Mouse (Mus musculus) stomach, postnatal 0 days (tissue): ENCODE measurements around the gene Slc24a1. TPM values are rescaled to one million over a fixed set of nuclear protein-coding genes. Genes with fewer than 3 reads are reported as not detected.

Experiments
- ATAC-seq: fragments of 200-750 bp; cut with Nextera tagmentation; 2 replicates; pipeline ENCODE4 v1.8.0; 2017; ENCODE audit not compliant: low FRiP score, low TSS enrichment
- DNase-seq: peaks from one replicate; pipeline ENCODE4 v3.0.0-alpha.2; 2016; ENCODE audit warnings: low spot score
- H3K27ac ChIP-seq: fragments of 300-500 bp; sonication (generic); replicated peaks from 2 replicates; pipeline ENCODE4 v1.5.1; 2014; ENCODE audit warnings: mild to moderate bottlenecking, control low read depth
- H3K27me3 ChIP-seq: fragments of 300-500 bp; sonication (generic); 2 replicates; pipeline ENCODE4 v1.6.1; 2014; ENCODE audit warnings: low read length; ENCODE audit not compliant: control insufficient read depth, insufficient read depth
- H3K36me3 ChIP-seq: fragments of 300-500 bp; sonication (generic); 2 replicates; pipeline ENCODE4 v1.6.1; 2014; ENCODE audit warnings: low read length, mixed read lengths; ENCODE audit not compliant: control insufficient read depth, insufficient read depth
- H3K4me1 ChIP-seq: fragments of 300-500 bp; sonication (generic); replicated peaks from 2 replicates; pipeline ENCODE4 v1.6.1; 2014; ENCODE audit warnings: antibody characterized with exemption; ENCODE audit not compliant: control insufficient read depth, insufficient read depth
- H3K4me2 ChIP-seq: fragments of 300-500 bp; sonication (generic); replicated peaks from 2 replicates; pipeline ENCODE4 v1.6.1; 2014; ENCODE audit warnings: low read depth, mild to moderate bottlenecking, control low read depth, moderate library complexity
- H3K4me3 ChIP-seq: fragments of 300-500 bp; sonication (generic); 2 replicates; pipeline ENCODE4 v1.5.1; 2014; ENCODE audit warnings: low read depth, low read length, control low read depth
- H3K9ac ChIP-seq: fragments of 300-500 bp; sonication (generic); 2 replicates; pipeline ENCODE4 v1.6.1; 2014; ENCODE audit warnings: mild to moderate bottlenecking, low read length, control low read depth, mixed read lengths
- H3K9me3 ChIP-seq: fragments of 300-500 bp; sonication (generic); 2 replicates; pipeline ENCODE4 v1.6.1; 2016; ENCODE audit warnings: low read length; ENCODE audit not compliant: control insufficient read depth
- CTCF ChIP-seq: IDR thresholded peaks from 2 replicates; pipeline ENCODE4 v1.5.1; 2016; ENCODE audit warnings: antibody characterized with exemption, low read depth, mild to moderate bottlenecking, moderate library complexity
- EP300 ChIP-seq: optimal IDR thresholded peaks from 2 replicates; pipeline ENCODE3; 2016; ENCODE audit warnings: antibody characterized with exemption
- WGBS: fragments of 180-500 bp; shearing (Covaris S2); extraction: QIAGEN DNeasy Blood & Tissue Kit; methylation state at CpG from one replicate; pipeline ENCODE4 v1.1.7; 2014; 5-methylcytosine and 5-hydroxymethylcytosine counted together
- polyA plus RNA-seq: library from polyadenylated mRNA; unstranded; fragments of >200 nt; fragmentation: Nextera tagmentation; extraction: Ambion mirVana; gene quantifications from 2 replicates; pipeline ENCODE4 v1.2.1, GENCODE M21; 2015

The Slc24a1 gene
- polyA plus RNA-seq, 1 experiment from 2014 or later, result 0.05 TPM

GRCm38 (mm10) chr9:64940731-64941346, 10.6 kb downstream of the Slc24a1 start:
- Histone ChIP-seq H3K36me3 (no peaks in the 10 kb centered on the region), H3K9ac (no peak overlapping the region), H3K27me3 (no peaks in the 10 kb centered on the region), H3K27ac (peak overlapping the region; percentile 24), H3K4me2 (no peak overlapping the region), H3K4me3 (no peak overlapping the region), H3K4me1 (no peaks in the 10 kb centered on the region), H3K9me3 (no peaks in the 10 kb centered on the region)
- TF ChIP-seq CTCF (no peak), EP300 (no peak)
- WGBS, result 45% methylated on average over 11 of the region's 11 CpGs
- ATAC-seq (peak; percentile 36; the same call in 1 of the 2 replicates), DNase-seq (no peak)

GRCm38 (mm10) chr9:64939790-64940189, 11.6 kb downstream of the Slc24a1 start:
- no peaks in the 10 kb centered on the region for H3K4me1 ChIP-seq
- no peaks in the 10 kb centered on the region for H3K9me3 ChIP-seq
- no peaks in the 10 kb centered on the region for H3K27me3 ChIP-seq
- H3K36me3 ChIP-seq, result no peaks in the 10 kb centered on the region
- no peak overlapping the region for H3K4me3 ChIP-seq
- H3K9ac ChIP-seq, result no peak overlapping the region
- no peak for DNase-seq
- no peak for ATAC-seq
- no peak for TF ChIP-seq CTCF
- no peak for TF ChIP-seq EP300
- H3K4me2 ChIP-seq, result no peak overlapping the region
- H3K27ac ChIP-seq, result no peak overlapping the region
- 87% methylated on average over 2 of the region's 2 CpGs for WGBS

- no peak for ATAC-seq
- H3K27ac ChIP-seq, result no peak overlapping the region
- no peaks in the 10 kb centered on the region for H3K27me3 ChIP-seq
- no peaks in the 10 kb centered on the region for H3K36me3 ChIP-seq
- H3K4me3 ChIP-seq, result no peak overlapping the region
- no peak overlapping the region for H3K9ac ChIP-seq
- DNase-seq, result no peak
- H3K4me1 ChIP-seq, result no peaks in the 10 kb centered on the region
- 46% methylated on average over 4 of the region's 4 CpGs for WGBS
- H3K9me3 ChIP-seq, result no peaks in the 10 kb centered on the region
- TF ChIP-seq CTCF (no peak), EP300 (no peak)
- no peak overlapping the region for H3K4me2 ChIP-seq
These were observed 12.1 kb downstream of the Slc24a1 start for GRCm38 (mm10) chr9:64939281-64939680.

- WGBS, result 76% methylated on average over 5 of the region's 5 CpGs
These were observed 12.9 kb downstream of the Slc24a1 start for GRCm38 (mm10) chr9:64938535-64938934.

GRCm38 (mm10) chr9:64937491-64937890, 13.9 kb downstream of the Slc24a1 start:
- H3K27ac ChIP-seq, result no peak overlapping the region
- WGBS, result 57% methylated on average over 5 of the region's 5 CpGs
- no peak overlapping the region for H3K4me3 ChIP-seq
- H3K4me1 ChIP-seq, result no peaks in the 10 kb centered on the region
- H3K27me3 ChIP-seq, result no peaks in the 10 kb centered on the region
- no peak overlapping the region for H3K4me2 ChIP-seq
- DNase-seq (no peak), ATAC-seq (no peak)
- H3K9ac ChIP-seq, result no peak overlapping the region
- TF ChIP-seq EP300 (no peak), CTCF (peak; percentile 26)
- no peaks in the 10 kb centered on the region for H3K36me3 ChIP-seq
- H3K9me3 ChIP-seq, result no peaks in the 10 kb centered on the region

More at GRCm38 (mm10) chr9:64938535-64938934, 12.9 kb downstream of the Slc24a1 start:
- Histone ChIP-seq H3K36me3 (no peaks in the 10 kb centered on the region), H3K9ac (no peak overlapping the region), H3K4me3 (no peak overlapping the region), H3K4me2 (no peak overlapping the region), H3K27ac (no peak overlapping the region), H3K9me3 (no peaks in the 10 kb centered on the region), H3K4me1 (no peaks in the 10 kb centered on the region), H3K27me3 (no peaks in the 10 kb centered on the region)
- ATAC-seq (no peak), DNase-seq (no peak)
- TF ChIP-seq EP300, result no peak
- no peak for TF ChIP-seq CTCF

- DNase-seq (peak; percentile 60), ATAC-seq (0 out of 2 replicates have a peak, but pooled peaks have one; percentile 48)
- peak; percentile 87 for TF ChIP-seq CTCF
- TF ChIP-seq EP300, result no peak
- Histone ChIP-seq H3K27me3 (no peaks in the 10 kb centered on the region), H3K4me3 (no peak overlapping the region), H3K4me2 (no peak overlapping the region), H3K36me3 (no peaks in the 10 kb centered on the region), H3K27ac (no peak overlapping the region), H3K9me3 (no peaks in the 10 kb centered on the region), H3K4me1 (no peaks in the 10 kb centered on the region), H3K9ac (no peak overlapping the region)
- WGBS, result 8% methylated on average over 6 of the region's 6 CpGs
These were observed 14.9 kb downstream of the Slc24a1 start for GRCm38 (mm10) chr9:64936508-64936907.
